Mouse (Mus musculus) Muller cell, postnatal 12 days (primary cell): ENCODE results near the gene Mrps34.
"Not testable (repeated sequence)": the region's sequence is repeated elsewhere in the genome, so short reads cannot be mapped to it uniquely, and the experiment has no call there.

Source experiments
- DNase-seq: peaks from one replicate; pipeline ENCODE4 v3.0.0-alpha.2; 2015; ENCODE audit errors: inconsistent ontology term

Mrps34 gene

GRCm38 (mm10) chr17:24899153-24899552, 4.2 kb downstream of the Mrps34 start:
- peak; percentile 61 for DNase-seq

GRCm38 (mm10) chr17:24900014-24900413, 5.1 kb downstream of the Mrps34 start:
- DNase-seq = no peak

GRCm38 (mm10) chr17:24902124-24902523, 7.2 kb downstream of the Mrps34 start:
- no peak for DNase-seq

GRCm38 (mm10) chr17:24902671-24903474, 8.0 kb downstream of the Mrps34 start:
- DNase-seq = no peak

GRCm38 (mm10) chr17:24903767-24904166, 8.9 kb downstream of the Mrps34 start:
- DNase-seq = no peak

- DNase-seq = no peak
These were observed 12.7 kb downstream of the Mrps34 start for GRCm38 (mm10) chr17:24907591-24907990.

- no peak for DNase-seq
These were observed 19.1 kb downstream of the Mrps34 start for GRCm38 (mm10) chr17:24913984-24914383.

- no peak for DNase-seq
These were observed 28.3 kb downstream of the Mrps34 start for GRCm38 (mm10) chr17:24923246-24923645.

GRCm38 (mm10) chr17:24929506-24929905, 34.6 kb downstream of the Mrps34 start:
- DNase-seq = peak; percentile 41

GRCm38 (mm10) chr17:24932431-24932830, 37.5 kb downstream of the Mrps34 start:
- DNase-seq = no peak

- no peak for DNase-seq
These were observed 38.2 kb downstream of the Mrps34 start for GRCm38 (mm10) chr17:24933163-24933562.

GRCm38 (mm10) chr17:24934926-24935325, 40.0 kb downstream of the Mrps34 start:
- DNase-seq = no peak

GRCm38 (mm10) chr17:24935666-24936065, 40.8 kb downstream of the Mrps34 start:
- DNase-seq = no peak

GRCm38 (mm10) chr17:24936259-24937237, 41.6 kb downstream of the Mrps34 start, which contains the start of gene Mapk8ip3:
Mapk8ip3 (minus strand) TSS chr17:24936977.
- DNase-seq = peak; percentile 96

GRCm38 (mm10) chr17:24937266-24937665, 42.4 kb downstream of the Mrps34 start:
- DNase-seq = no peak

- DNase-seq = not testable (repeated sequence)
These were observed 47.5 kb downstream of the Mrps34 start for GRCm38 (mm10) chr17:24942453-24942852.

- no peak for DNase-seq
These were observed 48.1 kb downstream of the Mrps34 start for GRCm38 (mm10) chr17:24943036-24943435.

GRCm38 (mm10) chr17:24943589-24943988, 48.7 kb downstream of the Mrps34 start:
- not testable (repeated sequence) for DNase-seq
